Mouse (Mus musculus) Muller cell, postnatal 12 days (primary cell): ENCODE results near the gene Cc2d2b.

Experiments
- DNase-seq: peaks from one replicate; pipeline ENCODE4 v3.0.0-alpha.2; 2015; ENCODE audit errors: inconsistent ontology term

Gene Cc2d2b

DNA sequence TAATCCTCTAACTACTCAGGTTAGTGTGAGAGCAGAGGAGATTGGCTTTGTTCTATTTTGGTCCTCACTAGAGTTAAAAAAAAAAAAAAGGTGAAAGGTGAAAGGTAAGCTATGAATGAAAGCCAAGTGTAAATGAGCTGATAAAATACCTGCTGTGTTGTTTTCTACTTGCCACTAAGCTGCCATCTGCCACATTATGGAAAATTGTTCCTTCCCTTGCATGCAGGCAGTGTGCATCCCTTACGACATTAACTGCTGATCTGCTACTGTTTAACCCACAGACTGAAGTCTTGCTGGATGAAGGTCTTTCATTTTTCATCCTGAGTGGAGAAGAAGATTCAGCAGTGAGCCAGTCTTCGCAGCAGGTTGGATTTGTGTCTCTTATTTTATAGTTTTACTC is 11.5 kb downstream of the Cc2d2b start:
- DNase-seq: no peak

DNA sequence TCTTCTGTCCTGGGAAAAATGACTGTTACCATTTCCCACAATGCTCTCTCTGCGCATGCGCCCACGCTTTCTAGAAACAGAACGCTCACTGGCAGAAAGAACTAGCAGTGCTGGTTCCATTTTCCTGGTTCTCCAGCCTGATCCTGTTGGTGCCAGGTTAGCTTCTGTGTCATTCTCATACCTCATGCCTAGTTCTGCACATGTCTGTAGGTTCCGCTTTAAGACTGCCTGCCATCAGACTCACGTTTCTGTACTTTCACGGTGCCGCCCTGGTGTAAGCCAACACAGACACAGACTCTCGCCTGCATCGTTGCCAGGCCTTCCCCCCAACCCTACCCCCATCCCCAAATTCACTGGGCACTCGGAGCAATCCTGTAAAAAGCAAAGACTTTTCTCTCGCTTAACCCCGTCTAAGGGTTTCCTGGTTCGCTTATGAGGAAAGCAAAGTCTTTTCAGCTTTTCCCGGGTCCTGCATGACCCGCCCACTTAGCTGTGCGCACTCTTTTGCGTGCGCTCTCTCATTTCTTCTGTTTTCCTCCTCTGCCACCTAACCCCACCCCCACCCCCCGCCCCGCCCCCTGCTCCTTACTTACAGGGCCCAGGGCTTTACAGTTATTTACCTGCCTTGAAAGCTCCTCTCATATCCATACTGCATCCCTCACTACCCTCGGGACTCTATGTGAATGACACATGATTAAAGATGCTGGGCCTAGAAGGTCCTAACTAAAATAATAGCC is 13.6 kb downstream of the Cc2d2b start:
- no peak for DNase-seq

DNA sequence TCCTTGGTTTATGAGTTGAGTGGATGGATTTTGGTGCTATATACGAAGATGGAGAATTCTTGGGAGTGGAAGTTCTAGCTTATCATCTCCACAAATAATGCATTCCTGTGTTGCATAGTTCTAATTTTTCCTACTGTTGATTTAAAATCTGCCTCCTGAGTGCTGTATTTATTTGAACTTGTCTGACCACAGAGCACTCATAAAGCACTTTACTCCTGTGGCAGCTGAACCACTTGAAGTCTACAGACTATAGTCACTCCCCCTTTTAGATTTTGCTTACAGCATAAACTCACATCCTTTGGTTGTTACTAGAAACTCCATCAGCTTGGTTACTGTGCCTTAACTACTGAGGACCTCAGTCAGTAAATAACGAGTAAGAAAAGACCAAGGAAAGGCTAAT is 18.6 kb downstream of the Cc2d2b start:
- no peak for DNase-seq

DNA sequence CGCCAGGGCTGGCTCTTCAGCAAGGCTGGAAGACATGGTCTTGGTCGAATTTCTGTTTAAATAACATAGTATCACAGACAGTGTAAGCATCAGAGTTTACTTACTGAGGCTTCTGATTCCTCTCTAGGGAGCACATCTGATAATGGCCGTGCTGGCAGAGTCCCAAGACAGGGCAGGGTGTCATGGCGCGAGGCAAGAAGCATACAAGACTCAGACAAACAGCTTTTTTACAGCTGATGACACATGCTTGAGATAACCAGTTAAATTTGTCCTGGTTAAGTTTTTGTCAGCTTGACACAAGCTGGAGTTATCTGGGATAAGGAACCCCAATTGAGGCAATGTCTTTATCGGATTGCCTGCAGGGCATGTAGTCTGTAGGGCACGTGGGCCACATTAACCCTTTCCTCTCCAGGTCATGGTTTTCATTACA is 20.8 kb downstream of the Cc2d2b start:
- DNase-seq: no peak

DNA sequence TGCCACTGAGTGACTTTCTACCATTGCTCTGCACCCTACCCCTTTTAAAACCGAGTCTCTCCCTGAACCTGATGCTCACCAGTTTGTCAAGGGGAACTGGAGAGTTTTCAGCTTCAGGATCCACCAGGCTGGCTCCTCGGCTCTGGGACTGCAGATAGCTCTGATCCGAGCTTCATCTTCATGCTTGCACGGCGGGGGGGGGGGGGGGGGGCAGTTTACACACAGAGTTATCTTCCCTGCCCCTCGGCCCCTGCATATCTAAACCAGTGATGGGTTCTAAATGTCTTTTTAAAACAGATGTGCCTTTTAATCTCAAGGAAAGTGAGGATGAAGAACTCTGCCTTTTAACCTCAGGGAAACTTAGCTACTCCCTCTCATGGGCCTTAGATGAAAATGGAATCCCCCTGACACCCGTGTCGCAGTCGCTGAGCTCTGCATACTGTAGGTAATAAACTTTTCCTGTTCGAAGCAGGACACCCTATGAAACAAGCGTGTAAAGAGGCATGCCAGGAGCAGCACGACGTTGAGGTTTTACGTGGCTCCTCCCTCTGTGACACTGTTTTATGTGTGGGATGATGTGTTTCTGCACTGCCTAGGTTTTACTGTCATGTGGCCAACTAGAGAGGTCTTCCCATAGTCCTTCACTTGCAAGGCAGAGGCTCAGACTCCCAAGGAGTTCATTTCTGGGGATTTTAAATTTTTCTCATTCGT is 39.6 kb downstream of the Cc2d2b start:
- no peak for DNase-seq

DNA sequence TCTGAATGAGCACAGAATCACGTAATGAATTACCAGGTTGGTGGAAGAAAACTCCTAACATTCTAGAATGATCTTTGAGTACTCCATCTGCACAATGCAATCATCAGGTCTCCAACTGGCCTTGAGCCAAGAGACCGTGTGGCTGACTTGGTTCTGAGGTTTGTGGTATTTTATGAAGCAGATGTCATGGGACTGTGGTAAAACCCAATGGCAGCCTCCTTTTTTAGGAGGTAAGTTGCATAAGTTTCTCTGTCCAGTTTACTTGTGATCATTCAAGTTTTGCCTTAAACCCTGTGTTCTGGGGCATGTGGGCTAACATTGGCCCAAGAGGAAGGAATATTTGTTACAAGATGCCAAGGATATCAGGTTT is 40.1 kb downstream of the Cc2d2b start:
- DNase-seq: no peak

DNA sequence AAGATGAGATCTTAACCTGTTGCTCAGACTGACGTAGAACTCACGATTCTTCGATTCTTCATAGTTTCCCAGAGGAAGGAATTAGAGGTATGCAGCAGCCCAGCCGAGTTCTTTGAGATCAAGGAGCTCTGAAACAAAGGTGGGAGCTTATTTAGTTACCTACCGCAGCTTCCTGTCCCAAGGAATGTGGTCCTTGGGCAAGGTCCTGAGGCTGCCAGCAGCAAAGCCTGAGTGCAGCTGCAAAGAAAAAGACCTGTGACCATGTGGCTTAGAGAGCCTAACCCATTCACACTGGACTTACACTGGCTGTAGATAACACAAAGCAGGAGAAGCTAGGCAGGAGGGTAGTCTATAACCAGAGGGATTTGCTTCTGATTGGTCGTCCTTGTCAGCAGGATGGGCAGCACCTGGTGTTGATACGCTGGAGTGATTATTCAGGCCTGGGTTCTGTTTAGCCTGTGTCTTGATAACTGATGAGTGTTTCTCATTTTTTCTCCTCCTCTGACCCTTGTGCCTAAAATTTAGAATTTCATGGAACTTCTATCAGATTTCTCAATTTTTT is 56.7 kb downstream of the Cc2d2b start:
- DNase-seq: no peak

DNA sequence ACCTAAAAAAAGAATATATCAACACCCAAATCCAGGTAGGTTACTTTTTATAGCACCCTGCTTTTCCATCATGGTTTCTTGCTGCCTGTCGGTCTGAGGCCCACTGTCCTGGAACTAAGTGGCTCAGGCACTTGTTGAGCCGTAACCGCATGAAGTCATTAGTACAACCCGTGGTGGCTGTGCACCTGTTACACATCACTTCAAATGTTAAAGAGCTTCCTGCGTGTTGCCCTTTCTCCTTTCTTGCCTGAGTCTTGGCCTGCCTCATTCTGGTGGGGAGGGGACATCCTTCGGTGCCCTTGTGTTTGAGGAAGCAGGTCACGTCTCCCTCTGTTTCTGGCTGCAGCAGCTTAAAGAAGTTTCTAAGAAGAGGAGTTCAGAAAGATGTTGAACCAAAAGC is 61.3 kb downstream of the Cc2d2b start:
- no peak for DNase-seq

DNA sequence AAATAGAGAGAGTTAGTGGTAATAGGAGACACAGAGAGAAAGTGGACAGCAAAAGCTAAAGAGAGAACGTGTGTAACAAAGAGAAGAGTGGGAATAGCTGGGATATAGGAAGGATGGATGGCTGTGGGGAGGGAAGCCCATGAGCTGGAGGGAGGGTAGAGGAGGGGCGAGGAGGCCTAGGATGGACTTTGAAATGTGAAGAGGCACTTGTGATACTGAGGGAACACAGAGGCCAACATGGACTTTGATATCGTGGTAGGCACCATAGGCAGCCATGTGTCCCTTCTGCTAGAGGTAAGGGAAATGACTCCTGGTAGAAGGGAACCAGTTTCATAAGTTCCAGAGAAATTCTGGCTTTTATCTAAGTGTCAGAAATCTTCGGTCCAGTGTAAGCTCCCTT is 63.3 kb downstream of the Cc2d2b start:
- no peak for DNase-seq

DNA sequence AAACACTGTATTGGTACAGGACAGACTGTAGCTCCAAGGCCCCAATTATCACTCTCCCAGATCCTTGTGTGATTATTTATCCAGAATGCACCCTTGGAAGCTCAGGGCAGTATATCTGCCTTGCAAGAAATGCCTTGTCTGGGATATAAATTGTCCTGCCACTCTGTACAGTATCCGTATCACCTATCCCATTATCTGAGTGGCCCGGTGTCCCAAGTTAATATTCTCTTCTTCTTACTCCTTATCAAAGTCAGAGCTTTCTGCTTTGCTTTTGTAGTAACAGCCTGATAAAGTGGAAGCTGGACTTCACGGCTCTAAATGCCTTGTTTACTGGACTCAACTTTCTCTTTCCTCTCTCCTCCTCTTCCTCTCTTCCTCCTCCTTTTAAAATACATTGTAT is 64.2 kb downstream of the Cc2d2b start:
- no peak for DNase-seq

DNA sequence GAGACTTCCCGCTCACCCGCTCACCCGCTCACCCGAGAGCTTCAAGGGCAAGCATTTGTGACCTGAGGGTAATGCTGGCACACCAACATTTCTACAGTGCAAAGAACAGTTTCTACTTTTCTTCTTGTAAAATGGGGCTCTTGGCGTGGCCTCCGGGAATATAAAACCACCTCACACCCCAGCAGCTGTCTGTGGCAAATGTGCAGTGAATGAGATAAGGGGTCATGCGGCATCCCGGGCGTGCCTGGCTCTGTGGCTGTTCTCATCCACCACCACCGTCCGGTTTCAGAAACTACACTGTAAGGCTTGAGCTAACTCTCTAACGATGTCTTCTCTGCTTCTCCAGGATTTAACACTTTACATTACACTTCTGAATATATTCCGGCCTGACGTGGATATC is 64.8 kb downstream of the Cc2d2b start:
- DNase-seq: no peak

DNA sequence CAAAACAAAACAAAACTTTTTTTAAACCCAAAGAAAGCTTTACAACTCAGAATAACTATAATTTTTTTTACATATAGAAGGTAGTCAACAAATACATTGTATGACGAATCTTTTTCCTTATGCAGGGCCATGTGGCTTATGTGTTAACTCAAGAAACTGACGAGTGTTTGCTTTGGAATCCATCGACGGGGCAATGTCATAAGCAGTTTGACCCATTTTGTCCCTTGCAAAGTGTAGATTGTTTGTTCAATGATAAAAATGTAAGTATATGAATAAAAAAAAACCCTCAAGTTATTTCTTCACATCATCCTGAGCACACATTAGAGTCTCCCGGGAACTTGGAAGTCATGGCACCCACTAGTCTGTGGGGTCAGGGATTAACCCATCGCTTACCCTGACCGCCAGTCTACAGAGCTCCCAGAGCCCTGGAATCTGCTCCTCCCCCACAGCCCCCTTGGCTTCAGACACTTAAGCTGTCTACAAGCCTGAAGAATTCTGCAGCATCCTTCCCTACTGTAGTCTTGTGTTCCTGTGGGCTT is 67.2 kb downstream of the Cc2d2b start:
- DNase-seq: no peak

DNA sequence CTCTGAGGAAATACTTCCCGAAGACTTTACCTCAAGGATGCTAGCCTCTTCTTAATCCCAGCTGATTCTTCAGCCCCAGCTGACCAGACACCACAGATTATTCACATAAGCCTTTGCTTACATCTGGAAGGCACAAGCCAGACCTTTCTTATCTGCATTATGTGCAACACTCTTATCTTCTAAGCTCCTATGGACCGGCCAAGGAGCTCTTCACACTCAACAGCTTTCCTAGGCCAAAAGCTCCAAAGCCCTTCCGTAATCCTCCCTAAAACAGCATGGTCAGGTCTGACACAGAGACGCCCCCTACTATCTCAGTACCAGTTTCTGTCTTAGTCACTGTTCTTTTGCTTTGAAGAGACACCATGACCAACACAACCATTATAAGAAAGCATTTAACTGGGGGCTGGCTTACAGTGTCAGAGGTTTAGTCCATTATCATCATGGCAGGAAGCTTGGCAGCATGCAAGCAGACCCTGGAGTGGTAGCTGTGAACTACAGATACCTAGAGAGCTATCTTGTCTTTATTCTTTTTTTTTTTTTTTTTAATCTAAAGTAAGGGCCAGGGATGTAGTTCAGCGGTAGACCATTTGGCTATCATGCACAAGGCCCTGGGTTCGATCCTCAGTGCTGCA is 69.5 kb downstream of the Cc2d2b start:
- no peak for DNase-seq

DNA sequence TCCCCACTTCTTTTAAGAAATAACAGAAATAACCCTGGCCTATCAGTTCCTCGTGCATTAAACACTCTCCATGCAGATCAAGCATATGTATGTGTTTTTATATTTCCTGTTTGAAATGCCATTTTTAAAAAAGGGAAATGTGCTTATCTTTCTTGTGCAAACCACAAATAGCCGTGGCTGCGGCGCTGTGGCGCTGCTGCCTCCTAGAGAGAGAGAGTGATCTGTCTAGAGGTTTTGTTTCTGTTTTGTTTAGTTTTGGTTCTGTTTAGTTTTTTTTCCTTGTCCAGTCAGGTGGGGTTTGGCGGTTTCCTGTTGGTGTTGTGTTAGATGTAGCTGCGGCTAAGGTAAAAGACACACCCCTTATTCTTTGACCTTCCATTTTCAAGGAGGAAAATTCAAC is 70.2 kb downstream of the Cc2d2b start:
- DNase-seq: no peak

DNA sequence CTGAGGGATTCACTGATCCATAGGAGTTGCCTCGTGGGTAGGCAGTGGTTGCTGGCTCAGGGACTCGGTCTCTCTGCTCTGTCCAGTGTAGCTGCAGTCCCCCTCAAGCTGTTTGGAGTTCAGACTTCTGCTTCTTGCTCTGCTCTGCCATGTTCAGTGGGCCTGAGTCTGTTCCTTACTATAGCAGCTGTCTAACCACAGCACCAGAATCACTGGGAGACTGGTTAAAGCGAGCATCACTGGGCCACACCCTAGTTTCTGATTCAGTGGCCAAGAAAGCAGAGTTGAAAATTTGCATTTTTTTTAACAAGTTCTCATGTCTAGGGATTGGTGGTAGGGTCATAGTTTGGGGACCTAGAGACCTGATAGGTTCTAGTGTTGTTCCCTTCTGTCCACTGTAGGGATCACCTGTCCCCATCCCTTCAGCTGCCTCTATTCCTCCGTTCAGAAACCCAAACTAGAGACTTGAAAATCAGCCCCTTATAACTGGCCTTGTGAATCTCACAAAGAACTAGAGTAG is 72.8 kb downstream of the Cc2d2b start:
- DNase-seq: no peak

DNA sequence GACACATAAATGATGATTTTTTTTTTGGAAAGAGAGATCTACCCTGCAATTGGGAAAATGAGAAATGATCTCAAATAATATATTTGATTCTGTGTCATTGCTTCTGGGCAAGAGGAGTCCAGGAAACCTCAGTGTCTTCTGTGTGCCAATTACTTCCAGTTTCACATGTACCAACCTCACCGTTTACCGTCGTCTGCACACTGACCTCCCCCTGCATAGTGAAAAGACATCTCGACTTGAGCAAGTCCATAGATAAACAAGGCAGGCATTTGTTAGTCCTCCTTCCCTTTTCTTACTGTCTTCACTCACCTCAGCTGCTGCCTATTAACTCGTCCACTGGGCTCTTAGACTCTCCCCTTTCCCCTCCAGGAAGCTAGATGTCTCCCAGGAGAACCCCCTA is 77.1 kb downstream of the Cc2d2b start:
- no peak for DNase-seq

DNA sequence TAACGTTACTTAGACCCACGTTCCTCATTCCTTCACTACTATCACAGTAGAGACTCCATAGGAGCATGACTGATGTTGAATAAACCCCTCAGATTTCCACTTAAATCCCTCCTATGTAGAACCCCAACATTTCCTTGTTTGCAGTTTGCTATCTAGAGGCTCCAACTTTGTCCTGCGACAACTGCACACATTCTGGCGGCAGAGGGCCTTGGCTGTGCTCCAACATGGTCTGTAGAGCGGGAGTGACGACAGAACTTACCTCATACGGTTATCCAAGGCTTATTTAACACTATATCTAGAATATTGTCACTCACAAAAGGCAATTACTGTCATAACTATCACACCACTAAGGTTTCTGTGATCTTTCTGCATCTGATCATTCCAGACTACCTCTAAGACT is 78.2 kb downstream of the Cc2d2b start:
- DNase-seq: no peak

DNA sequence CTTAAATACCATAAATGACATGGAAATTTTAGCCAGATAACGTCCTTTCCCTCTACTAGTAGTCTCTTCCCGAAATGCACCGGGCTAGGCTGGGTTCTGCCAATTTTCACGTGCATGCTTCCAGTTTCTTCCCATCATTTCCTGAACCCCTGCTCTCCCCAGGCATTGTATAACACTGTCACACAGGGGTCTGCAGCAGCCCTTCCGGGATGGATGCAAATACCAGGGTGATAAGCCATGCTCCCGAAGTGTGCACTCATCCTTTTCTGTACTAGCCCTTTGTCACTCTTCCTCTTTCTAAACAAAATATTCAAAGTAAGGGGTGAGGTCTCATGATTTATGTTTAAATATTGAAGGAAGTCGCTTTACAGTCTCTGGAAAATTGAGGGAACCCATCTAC is 81.6 kb downstream of the Cc2d2b start:
- no peak for DNase-seq

DNA sequence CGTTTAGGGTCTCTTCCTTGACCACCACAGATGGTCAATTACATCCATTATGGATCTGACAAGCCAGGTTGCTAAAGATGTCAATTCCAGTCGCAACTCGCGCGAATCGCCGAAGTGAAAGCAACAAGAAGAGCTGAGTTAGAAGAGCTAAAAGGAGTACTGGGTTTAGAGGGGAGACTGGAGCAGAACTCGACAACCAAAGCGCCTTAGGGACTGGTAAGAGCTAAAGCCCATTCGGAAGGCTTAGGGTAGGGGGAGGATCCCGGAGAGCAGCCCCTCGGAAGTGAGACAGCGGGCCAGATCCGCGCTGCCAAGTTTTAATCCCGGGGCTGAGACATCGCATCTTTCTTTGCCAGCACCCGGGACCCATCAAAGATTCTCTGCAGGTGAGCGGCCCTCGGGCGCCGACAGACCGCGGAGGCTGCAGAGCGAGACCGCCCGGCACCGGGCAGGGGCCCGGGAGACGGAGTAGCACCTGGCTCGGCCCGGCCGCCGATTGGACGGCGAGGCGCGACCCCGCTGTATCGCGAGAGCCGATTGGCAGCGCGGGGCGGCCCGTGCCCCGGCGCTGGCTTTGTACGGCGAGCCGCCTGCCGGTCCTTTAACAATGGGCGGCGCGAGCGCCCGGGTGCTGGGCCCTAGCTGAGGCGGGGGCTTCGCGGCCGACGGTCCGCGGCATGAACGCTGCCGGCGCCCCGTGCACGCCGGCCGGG is 82.3 kb downstream of the Cc2d2b start, which contains the start of gene Ccnj:
Gene Ccnj (plus strand): TSS at position 577 of the 713 bp plus-strand sequence.
- DNase-seq: peak; percentile 94

DNA sequence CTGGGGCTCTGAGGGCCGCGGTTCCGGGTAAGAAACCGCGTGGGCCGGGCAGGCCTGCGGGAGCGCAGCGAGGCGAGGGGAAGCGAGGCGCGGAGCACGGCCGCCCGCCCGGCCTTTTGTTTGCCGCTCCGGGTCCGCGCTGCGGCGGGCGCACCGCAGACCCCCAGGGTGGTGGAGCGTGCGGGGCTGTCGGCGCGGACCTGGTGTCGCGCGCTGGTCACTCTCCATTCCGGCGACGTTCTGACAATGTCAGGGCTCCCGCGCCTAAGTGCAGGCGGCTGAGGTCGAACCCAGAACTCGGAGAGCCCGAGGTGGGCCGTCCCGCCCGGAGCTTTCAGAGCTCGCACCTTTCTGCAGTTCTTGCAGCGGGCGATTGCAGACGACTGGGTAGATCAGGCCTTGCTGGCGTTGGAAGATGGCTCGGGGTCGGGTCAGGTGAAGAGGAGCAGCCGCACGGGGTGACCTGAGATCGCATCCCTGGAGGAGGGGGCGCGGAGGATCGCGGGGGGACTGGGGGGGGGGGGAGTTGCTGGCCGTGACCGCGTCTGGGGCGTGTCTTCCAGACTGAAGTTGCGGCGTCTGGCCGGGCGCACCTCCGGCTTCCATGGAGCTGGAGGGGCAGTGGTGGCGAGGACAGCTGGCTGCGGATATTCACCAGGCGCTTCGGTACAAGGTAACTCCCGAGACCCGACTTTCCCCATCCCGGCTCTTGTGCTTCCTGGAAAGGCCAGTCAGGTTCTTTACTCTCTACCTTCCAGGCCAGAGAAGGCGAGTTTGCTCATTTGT is 83.1 kb downstream of the Cc2d2b start:
- DNase-seq: peak; percentile 50

DNA sequence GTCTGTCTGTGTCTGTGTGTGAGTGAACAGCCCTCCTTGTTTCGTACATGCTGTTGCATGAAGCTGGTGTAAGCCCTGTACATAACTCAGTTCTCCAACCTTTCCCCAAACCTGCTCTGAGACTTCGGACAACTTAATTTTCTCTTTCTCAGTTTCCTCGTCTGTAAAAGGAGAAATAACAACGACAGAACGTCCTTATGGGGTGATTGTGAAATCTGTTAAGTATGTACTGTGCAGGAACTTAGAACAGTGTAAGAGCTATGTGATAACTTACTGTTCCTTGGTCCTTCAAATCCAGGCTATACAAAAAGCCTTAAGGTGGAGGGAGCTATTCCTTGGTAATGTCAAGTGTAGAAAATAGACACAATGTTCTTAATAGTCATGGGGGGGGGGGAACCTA is 83.8 kb downstream of the Cc2d2b start:
- DNase-seq: no peak
